Mouse (Mus musculus) retina, adult 2 months (tissue): ENCODE results near the gene Cblb.

Source experiments
- DNase-seq: peaks from one replicate; pipeline ENCODE4 v3.0.0-alpha.2; 2012; ENCODE audit warnings: low read depth, low spot score

Gene Cblb

DNA sequence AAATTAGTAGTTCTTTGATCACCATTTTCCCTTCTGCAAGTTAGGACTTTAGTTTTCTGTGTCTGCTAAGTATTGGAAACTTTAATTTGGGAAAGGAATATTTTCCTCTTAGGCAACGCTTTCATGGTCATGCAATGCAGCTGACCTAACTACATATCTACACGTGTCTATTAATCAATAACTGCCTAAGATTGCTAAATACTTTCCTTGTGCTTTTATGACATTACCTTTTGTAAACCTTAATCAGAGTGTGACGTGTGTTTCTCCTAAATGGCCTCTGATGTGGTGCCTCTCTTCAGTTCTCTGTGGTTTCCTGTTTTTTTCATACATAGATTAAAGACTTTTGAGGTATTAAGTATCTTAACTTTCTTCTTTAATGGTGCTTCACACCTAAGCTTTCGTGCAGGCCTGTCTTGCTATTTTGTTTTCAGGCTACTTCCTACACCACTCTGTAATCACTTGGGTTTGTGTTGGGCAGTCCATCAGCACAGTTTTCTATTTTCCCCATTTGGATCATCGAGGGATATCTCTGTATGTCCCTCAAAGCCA lies 98.4 kb downstream of the Cblb start:
- no peak for DNase-seq

DNA sequence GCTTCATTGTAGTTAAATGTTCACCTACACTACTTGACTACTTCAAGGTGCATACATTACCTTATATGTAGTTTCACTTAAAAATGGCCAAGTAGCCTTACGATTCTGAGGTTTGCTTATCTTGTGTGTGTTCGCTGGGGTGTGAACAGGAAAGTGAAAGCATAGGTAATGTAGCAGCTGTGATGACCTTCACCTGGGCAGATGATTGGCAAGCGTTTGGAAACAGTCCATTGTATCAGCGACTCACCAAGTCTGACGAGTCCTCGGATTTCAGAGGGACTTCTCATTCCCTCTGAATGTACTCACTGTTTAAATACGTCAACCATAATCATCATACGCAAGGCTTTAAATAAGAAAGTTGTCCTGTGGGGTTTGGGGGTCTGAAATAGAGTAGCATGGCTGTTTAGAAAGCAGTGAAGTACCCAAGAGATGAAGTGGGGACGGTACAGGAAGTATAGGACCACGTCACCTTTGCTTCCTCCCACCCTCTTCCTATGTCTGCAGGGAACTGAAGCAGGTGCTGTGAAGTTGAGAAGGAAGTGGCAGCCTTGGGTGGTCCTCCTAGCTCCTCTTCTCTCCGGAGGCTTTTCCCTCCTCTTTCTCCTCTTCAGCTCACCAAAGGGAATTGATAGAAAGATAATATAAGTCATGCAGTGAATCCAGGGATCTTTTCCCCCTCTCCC lies 101.9 kb downstream of the Cblb start:
- DNase-seq, result no peak

- DNase-seq, result no peak
Measured at GRCm38 (mm10) chr16:52134631-52135227, 103.7 kb downstream of the Cblb start.

GRCm38 (mm10) chr16:52135689-52136390 lies 104.8 kb downstream of the Cblb start:
- no peak for DNase-seq

DNA sequence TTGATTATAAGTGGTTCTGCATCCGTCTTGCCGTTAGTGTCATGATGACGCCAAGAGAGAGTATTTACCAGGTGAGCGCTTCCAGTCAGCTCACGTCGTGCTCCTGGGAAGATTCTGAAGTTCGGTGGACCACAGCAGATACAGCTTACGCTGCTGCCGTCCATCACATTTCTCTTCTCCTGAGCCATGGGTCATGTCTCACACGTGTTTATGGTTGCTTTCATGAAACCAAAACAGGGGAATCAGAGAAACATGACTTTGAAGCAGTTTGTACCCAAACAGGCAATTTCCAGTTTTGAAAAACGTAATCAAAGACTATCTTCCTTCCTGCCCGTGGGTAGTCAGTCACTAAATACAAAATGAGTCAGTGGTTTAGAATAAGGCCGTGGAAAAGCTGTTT lies 112.1 kb downstream of the Cblb start:
- DNase-seq, result no peak

DNA sequence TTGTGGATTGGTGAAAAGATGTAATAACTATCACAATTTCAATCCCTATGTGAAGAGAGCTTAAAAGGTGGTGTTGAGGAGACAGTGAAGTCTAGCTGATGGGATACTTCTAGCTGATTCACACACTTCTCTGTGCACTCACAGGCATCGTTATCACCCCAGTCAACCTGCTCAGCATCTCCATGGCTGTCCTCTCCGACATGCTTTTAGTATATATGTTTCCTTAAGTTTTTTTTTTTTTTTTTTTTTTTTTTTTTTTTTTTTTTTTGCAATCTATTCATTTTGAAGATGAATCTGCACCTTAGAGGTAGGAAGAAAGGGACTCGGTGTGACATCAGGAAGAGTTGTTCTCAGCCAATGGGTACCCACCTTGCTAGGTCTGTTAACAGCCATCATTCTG lies 112.8 kb downstream of the Cblb start:
- no peak for DNase-seq

- no peak for DNase-seq
Measured at GRCm38 (mm10) chr16:52144792-52145191, 113.8 kb downstream of the Cblb start.

- no peak for DNase-seq
Measured at GRCm38 (mm10) chr16:52145552-52145951, 114.5 kb downstream of the Cblb start.

- no peak for DNase-seq
Measured at GRCm38 (mm10) chr16:52146976-52147696, 116.1 kb downstream of the Cblb start.

GRCm38 (mm10) chr16:52148041-52148440 lies 117.0 kb downstream of the Cblb start:
- no peak for DNase-seq

GRCm38 (mm10) chr16:52149135-52149769 lies 118.2 kb downstream of the Cblb start:
- DNase-seq, result no peak

- no peak for DNase-seq
Measured at GRCm38 (mm10) chr16:52155030-52155696, 124.1 kb downstream of the Cblb start.

DNA sequence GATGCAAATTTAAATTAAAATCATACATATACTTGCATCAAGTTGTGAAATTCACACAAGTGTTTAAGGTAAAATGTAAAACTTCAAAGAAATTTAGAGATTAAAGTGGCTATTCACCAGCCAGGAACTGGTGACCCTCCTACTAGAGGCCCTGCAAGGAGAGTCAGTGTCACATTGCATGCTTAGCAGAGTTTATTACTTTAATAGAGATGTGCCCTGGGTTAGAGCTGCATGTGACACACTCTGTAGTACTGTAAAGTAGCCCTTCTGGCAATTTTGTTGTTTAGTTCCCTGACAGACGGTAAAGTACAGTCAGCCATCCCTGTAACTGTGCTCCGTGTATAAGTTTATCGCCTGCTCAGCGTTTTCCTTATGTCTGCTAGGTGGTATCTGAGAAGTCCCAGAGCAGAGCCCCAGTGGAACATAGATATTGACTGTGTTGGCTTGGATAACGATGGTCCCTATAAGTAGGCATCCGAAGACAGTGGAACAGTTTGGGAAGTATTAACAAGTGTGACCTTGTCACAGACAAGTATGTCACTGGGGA lies 129.0 kb downstream of the Cblb start:
- no peak for DNase-seq

DNA sequence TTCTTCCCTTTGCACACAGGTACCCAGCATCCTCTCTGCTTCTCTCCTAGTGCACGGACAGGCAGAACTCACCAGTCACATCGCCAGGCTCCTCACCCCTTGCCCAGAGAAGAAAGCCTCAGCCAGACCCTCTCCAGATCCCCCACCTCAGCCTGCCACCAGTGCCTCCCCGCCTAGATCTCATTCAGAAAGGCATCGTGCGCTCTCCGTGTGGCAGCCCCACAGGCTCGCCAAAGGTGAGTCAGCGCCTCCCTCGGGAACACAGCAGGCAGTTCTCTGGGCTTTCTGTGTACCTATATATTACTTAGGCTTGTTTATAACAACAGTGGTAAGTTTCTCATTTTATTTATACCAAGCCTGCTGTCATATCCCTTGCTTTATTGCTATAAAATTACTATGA lies 133.2 kb downstream of the Cblb start:
- DNase-seq, result no peak

- no peak for DNase-seq
Measured at GRCm38 (mm10) chr16:52173253-52173652, 142.2 kb downstream of the Cblb start.

DNA sequence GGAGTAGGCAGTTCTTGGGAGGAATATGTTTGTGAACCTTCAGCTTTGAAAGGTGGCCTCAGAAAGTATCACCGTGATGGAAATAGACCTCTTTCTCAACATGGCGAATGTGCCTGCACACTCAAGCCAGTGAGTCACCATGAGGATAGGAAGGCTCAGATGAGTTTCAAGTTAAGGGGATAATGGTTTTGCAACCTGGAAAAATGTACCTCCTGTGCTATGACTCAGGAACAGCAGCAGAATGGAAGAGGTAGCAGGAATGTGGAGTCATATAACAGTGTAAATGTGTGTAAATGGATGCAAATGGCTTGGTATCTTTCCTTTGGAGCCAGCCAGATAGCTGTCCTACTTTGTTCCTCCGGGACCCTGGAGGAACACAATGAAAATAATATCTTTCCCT lies 148.8 kb downstream of the Cblb start:
- no peak for DNase-seq

DNA sequence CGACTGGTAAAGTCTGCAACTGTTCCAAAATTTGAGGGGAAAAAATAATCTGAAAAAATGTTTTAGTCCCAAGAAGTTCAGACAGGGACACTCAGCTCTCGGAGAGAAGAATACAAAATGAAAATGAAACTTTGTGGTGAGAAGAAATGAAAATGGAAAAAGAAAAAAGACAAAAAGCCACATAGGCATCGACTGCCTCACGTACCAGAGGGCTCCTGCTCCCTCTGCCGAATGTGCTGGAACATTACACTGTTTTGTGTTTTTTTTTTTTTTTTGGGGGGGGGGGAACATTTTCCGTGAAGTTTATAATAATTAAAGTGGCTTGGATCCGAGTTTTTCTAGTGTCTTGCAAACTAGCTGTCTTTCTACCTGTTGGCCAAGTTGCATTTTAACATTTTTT lies 151.0 kb downstream of the Cblb start:
- no peak for DNase-seq

- no peak for DNase-seq
Measured at GRCm38 (mm10) chr16:52184350-52184749, 153.3 kb downstream of the Cblb start.

- DNase-seq, result no peak
Measured at GRCm38 (mm10) chr16:52186731-52187130, 155.7 kb downstream of the Cblb start.

DNA sequence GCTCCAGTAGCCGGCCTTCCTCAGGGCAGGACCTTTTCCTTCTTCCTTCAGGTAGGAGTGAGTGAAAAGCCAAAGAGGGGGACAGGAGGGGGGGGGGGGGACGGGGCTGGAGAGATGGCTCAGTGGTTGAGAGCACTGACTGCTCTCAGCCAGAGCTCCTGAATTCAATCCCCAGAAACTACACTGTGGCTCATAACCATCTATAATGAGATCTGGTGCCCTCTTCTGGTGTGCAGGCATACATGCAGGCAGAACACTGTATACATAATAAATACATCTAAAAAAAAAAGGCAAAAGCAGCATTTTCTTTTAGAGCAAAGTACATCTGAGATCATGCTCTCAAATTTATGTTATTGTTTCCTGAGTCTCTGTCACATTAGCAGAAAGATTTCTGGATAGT lies 158.1 kb downstream of the Cblb start:
- no peak for DNase-seq

- DNase-seq, result no peak
Measured at GRCm38 (mm10) chr16:52190714-52191113, 159.7 kb downstream of the Cblb start.
